Mouse (Mus musculus) heart, embryonic 13.5 days (tissue): ENCODE measurements at regions not wholly inside any gene's neighbourhood (a gene's known extent, or its start where the extent isn't known, plus 50 kb on each side); places are given as distances from the start of the nearest gene placed in this dataset.

Source experiments
- ATAC-seq: fragments of 200-750 bp; cut with Nextera tagmentation; 2 replicates; pipeline ENCODE4 v1.8.0; 2017; ENCODE audit warnings: moderate TSS enrichment; ENCODE audit not compliant: insufficient number of reproducible peaks, low FRiP score, low TSS enrichment; ENCODE audit errors: extremely low read depth
- H3K27ac ChIP-seq: fragments of 300-500 bp; sonication (generic); replicated peaks from 2 replicates; pipeline ENCODE4 v1.5.1; 2015; ENCODE audit warnings: moderate library complexity, mild to moderate bottlenecking, inconsistent platforms
- H3K27me3 ChIP-seq: fragments of 300-500 bp; sonication (generic); replicated peaks from 2 replicates; pipeline ENCODE4 v1.6.1; 2015; ENCODE audit warnings: mild to moderate bottlenecking, inconsistent platforms
- H3K36me3 ChIP-seq: fragments of 300-500 bp; sonication (generic); 2 replicates; pipeline ENCODE4 v1.6.1; 2015; ENCODE audit warnings: mild to moderate bottlenecking, inconsistent platforms
- H3K4me1 ChIP-seq: fragments of 300-500 bp; sonication (generic); 2 replicates; pipeline ENCODE4 v1.6.1; 2015; ENCODE audit warnings: inconsistent platforms
- H3K4me2 ChIP-seq: fragments of 300-500 bp; sonication (generic); 2 replicates; pipeline ENCODE4 v1.6.1; 2015; ENCODE audit warnings: inconsistent platforms, mild to moderate bottlenecking, moderate library complexity
- H3K4me3 ChIP-seq: fragments of 300-500 bp; sonication (generic); 2 replicates; pipeline ENCODE4 v1.5.1; 2015; ENCODE audit warnings: moderate library complexity, mild to moderate bottlenecking, inconsistent platforms
- H3K9ac ChIP-seq: fragments of 300-500 bp; sonication (generic); 2 replicates; pipeline ENCODE4 v1.6.1; 2015; ENCODE audit warnings: inconsistent platforms, mild to moderate bottlenecking, moderate library complexity
- H3K9me3 ChIP-seq: fragments of 300-500 bp; sonication (generic); 2 replicates; pipeline ENCODE4 v1.6.1; 2016; ENCODE audit warnings: inconsistent platforms
- WGBS: fragments of 180-500 bp; shearing (Covaris S2); methylation state at CpG from one replicate; pipeline ENCODE4 v1.1.7; 2015; ENCODE audit warnings: mixed read lengths; 5-methylcytosine and 5-hydroxymethylcytosine counted together

- no peak for ATAC-seq
- Histone ChIP-seq H3K4me1 (0 out of 2 replicates have a peak, but pooled peaks cover 4% of the 10 kb centered on the region), H3K4me2 (no peak overlapping the region), H3K4me3 (no peak overlapping the region), H3K27ac (no peak overlapping the region), H3K9me3 (no peaks in the 10 kb centered on the region), H3K36me3 (no peaks in the 10 kb centered on the region), H3K27me3 (0 out of 2 replicates have a peak, but pooled peaks cover 26% of the 10 kb centered on the region), H3K9ac (no peak overlapping the region)
- 58% methylated on average over 12 of the region's 12 CpGs for WGBS
These were observed 61.1 kb upstream of the Xpa start for GRCm38 (mm10) chr4:46257061-46257795.

- no peak overlapping the region for H3K9ac ChIP-seq
- H3K36me3 ChIP-seq, result no peaks in the 10 kb centered on the region
- no peak overlapping the region for H3K4me2 ChIP-seq
- 0 out of 2 replicates have a peak, but pooled peaks cover 4% of the 10 kb centered on the region for H3K4me1 ChIP-seq
- H3K4me3 ChIP-seq, result no peak overlapping the region
- no peak for ATAC-seq
- no peak overlapping the region for H3K27ac ChIP-seq
- 57% methylated on average over 5 of the region's 5 CpGs for WGBS
- H3K27me3 ChIP-seq, result 0 out of 2 replicates have a peak, but pooled peaks cover 31% of the 10 kb centered on the region
- H3K9me3 ChIP-seq, result no peaks in the 10 kb centered on the region
These were observed 62.7 kb upstream of the Xpa start for GRCm38 (mm10) chr4:46258774-46259173.

DNA sequence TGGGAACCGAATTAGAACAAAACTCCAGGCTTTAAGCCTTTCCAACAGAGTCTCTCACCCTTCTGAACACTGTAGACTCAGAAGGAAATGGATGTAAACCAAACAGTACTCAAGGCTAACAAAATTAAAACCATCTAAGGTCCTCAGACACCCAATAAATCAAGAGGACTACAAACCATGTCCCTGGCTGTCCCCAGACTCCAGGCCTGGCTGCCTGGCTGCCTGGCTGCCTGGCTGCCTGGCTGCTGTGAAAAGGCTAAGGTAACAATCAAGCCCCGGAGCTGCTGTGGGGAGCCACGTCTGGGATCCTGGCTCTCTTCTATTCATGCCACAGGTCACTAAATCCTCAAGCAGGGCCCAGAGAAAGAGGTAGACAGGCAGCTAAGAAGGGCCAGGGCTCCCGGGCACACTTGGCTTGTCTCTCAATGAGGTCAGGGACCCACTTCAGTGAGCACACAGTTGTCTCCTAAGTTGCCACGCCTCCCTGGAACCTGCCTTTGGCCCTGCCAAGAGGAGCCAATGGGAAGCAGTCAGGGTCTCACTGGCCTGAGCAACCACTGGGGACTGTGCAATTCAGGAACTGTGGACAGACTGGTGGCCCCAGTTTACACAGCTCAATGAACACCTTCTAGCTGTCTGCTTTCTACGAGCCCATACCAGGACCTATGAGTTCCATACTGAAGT lies 72.6 kb upstream of the Xpa start:
- no peak overlapping the region for H3K9ac ChIP-seq
- no peak for ATAC-seq
- no peak overlapping the region for H3K27ac ChIP-seq
- H3K4me1 ChIP-seq, result peaks cover 10% of the 10 kb centered on the region
- no peaks in the 10 kb centered on the region for H3K9me3 ChIP-seq
- 52% methylated on average over 6 of the region's 6 CpGs for WGBS
- H3K4me3 ChIP-seq, result no peak overlapping the region
- no peak overlapping the region for H3K4me2 ChIP-seq
- H3K27me3 ChIP-seq, result peaks cover 47% of the 10 kb centered on the region
- H3K36me3 ChIP-seq, result no peaks in the 10 kb centered on the region

GRCm38 (mm10) chr4:46271066-46271465 lies 72.3 kb upstream of the Foxe1 start:
- no peak overlapping the region for H3K4me3 ChIP-seq
- H3K27ac ChIP-seq, result no peak overlapping the region
- H3K4me1 ChIP-seq, result peaks cover 10% of the 10 kb centered on the region
- H3K27me3 ChIP-seq, result peaks cover 51% of the 10 kb centered on the region
- H3K4me2 ChIP-seq, result no peak overlapping the region
- 3% methylated on average over 2 of the region's 2 CpGs for WGBS
- no peak for ATAC-seq
- no peak overlapping the region for H3K9ac ChIP-seq
- H3K9me3 ChIP-seq, result no peaks in the 10 kb centered on the region
- no peaks in the 10 kb centered on the region for H3K36me3 ChIP-seq

DNA sequence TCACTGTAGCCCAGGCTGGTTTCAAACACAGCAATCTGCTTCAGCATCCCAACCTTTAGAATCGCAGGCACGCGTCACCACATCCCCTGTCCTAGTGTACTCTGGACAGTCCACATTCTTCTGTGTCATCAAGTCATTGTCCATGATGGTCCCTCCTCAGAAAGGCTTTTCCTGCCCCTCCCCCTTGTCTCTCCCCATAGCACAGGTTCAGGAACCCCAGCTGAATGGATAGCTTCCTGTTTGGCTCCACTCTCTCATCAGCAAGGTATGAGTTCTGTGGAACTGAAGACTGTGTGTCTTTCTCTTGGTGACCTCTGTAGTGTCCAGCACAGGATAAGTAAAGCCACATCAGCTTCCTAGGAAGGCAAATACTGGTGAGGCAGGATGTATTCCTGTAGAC lies 67.6 kb upstream of the Foxe1 start:
- H3K9me3 ChIP-seq, result no peaks in the 10 kb centered on the region
- peaks cover 50% of the 10 kb centered on the region for H3K27me3 ChIP-seq
- WGBS, result 56% methylated on average over 3 of the region's 3 CpGs
- H3K9ac ChIP-seq, result no peak overlapping the region
- H3K27ac ChIP-seq, result no peak overlapping the region
- H3K4me3 ChIP-seq, result no peak overlapping the region
- peaks cover 12% of the 10 kb centered on the region for H3K4me1 ChIP-seq
- no peak overlapping the region for H3K4me2 ChIP-seq
- no peak for ATAC-seq
- H3K36me3 ChIP-seq, result no peaks in the 10 kb centered on the region

- Histone ChIP-seq H3K27ac (peak overlapping the region; percentile 32; the same call in 1 of the 2 replicates), H3K36me3 (no peaks in the 10 kb centered on the region), H3K9ac (no peak overlapping the region; the same call in 1 of the 2 replicates), H3K4me2 (peak overlapping the region; percentile 27), H3K4me1 (peaks cover 12% of the 10 kb centered on the region), H3K27me3 (peaks cover 46% of the 10 kb centered on the region), H3K4me3 (peak overlapping the region; percentile 5; the same call in 1 of the 2 replicates), H3K9me3 (no peaks in the 10 kb centered on the region)
- 11% methylated on average over 19 of the region's 19 CpGs for WGBS
- ATAC-seq, result no peak
These were observed 66.4 kb upstream of the Foxe1 start for GRCm38 (mm10) chr4:46276851-46277581.

GRCm38 (mm10) chr4:46286955-46287354 lies 56.5 kb upstream of the Foxe1 start:
- H3K36me3 ChIP-seq, result no peaks in the 10 kb centered on the region
- no peak overlapping the region for H3K4me3 ChIP-seq
- H3K9me3 ChIP-seq, result peaks cover 13% of the 10 kb centered on the region
- no peak overlapping the region for H3K4me2 ChIP-seq
- 80% methylated on average over 9 of the region's 9 CpGs for WGBS
- H3K9ac ChIP-seq, result no peak overlapping the region
- H3K4me1 ChIP-seq, result 0 out of 2 replicates have a peak, but pooled peaks cover 9% of the 10 kb centered on the region
- ATAC-seq, result no peak
- H3K27me3 ChIP-seq, result peaks cover 6% of the 10 kb centered on the region
- no peak overlapping the region for H3K27ac ChIP-seq

- peaks cover 30% of the 10 kb centered on the region for H3K27me3 ChIP-seq
- H3K4me2 ChIP-seq, result peak overlapping the region; percentile 37
- no peak for ATAC-seq
- H3K4me3 ChIP-seq, result no peak overlapping the region
- 0 out of 2 replicates have a peak, but pooled peaks cover 9% of the 10 kb centered on the region for H3K4me1 ChIP-seq
- 20% methylated on average over 10 of the region's 10 CpGs for WGBS
- H3K9ac ChIP-seq, result no peak overlapping the region
- no peak overlapping the region for H3K27ac ChIP-seq
- no peaks in the 10 kb centered on the region for H3K36me3 ChIP-seq
- H3K9me3 ChIP-seq, result peaks cover 13% of the 10 kb centered on the region
These were observed 51.7 kb upstream of the Foxe1 start for GRCm38 (mm10) chr4:46291620-46292254.
